Mouse (Mus musculus): ENCODE measurements around the gene Plin3. TPM values are rescaled to one million over a fixed set of nuclear protein-coding genes. Genes with fewer than 3 reads are reported as not detected.

Plin3 gene
- polyA plus RNA-seq, 1 experiment from 2014 or later: 18.3 TPM

MicroRNAs within 50 kb of the gene (microRNA counts, 519-probe panel; counts per million panel counts)
- microRNA mmu-miR-7b: 177 counts per million, percentile 53 among the panel's probes with 10 or more counts

Small RNA genes lying within 50 kb of the gene (microRNA-seq; reads per million reads assigned to microRNA genes)
- gene Mir7b: 1,522 reads per million, percentile 82 among the genes with 10 or more reads in this experiment

Other genes starting within 250 kb of the Plin3 start
- gene Ubxn6, start 217.8 kb downstream of the Plin3 start, polyA plus RNA-seq (2015; fragmentation: Nextera tagmentation; extraction: Ambion mirVana): 68.7 and 68.8 TPM in 2 replicates
- 163 and 169 TPM in 2 replicates for gene Hdgfl2, start 213.2 kb downstream of the Plin3 start, polyA plus RNA-seq (2015; fragmentation: Nextera tagmentation; extraction: Ambion mirVana)
- 0.06 and 0.08 TPM in 2 replicates for gene Plin4, start 183.1 kb downstream of the Plin3 start, polyA plus RNA-seq (2015; fragmentation: Nextera tagmentation; extraction: Ambion mirVana)
- gene Plin5, start 175.3 kb downstream of the Plin3 start, polyA plus RNA-seq (2015; fragmentation: Nextera tagmentation; extraction: Ambion mirVana): 0.27 and 0.52 TPM in 2 replicates
- not detected in 2 replicates for gene Lrg1, start 170.9 kb downstream of the Plin3 start, polyA plus RNA-seq (2015; fragmentation: Nextera tagmentation; extraction: Ambion mirVana)
- 4.2 and 4.3 TPM in 2 replicates for gene Sema6b, start 152.5 kb downstream of the Plin3 start, polyA plus RNA-seq (2015; fragmentation: Nextera tagmentation; extraction: Ambion mirVana)
- gene Tnfaip8l1, start 130.4 kb downstream of the Plin3 start, polyA plus RNA-seq (2015; fragmentation: Nextera tagmentation; extraction: Ambion mirVana): 8.0 and 8.4 TPM in 2 replicates
- 56.8 and 64.5 TPM in 2 replicates for gene Mydgf, start 109.0 kb downstream of the Plin3 start, polyA plus RNA-seq (2015; fragmentation: Nextera tagmentation; extraction: Ambion mirVana)
- gene Dpp9, start 74.0 kb downstream of the Plin3 start, polyA plus RNA-seq (2015; fragmentation: Nextera tagmentation; extraction: Ambion mirVana): 32.5 and 33.0 TPM in 2 replicates
- gene Fem1a, start 36.1 kb downstream of the Plin3 start, polyA plus RNA-seq (2015; fragmentation: Nextera tagmentation; extraction: Ambion mirVana): 16.5 and 19.3 TPM in 2 replicates
- gene Ticam1, start 16.1 kb downstream of the Plin3 start, polyA plus RNA-seq (2015; fragmentation: Nextera tagmentation; extraction: Ambion mirVana): 1.4 and 1.6 TPM in 2 replicates
- not detected in 2 replicates for gene Arrdc5, start 7.4 kb upstream of the Plin3 start, polyA plus RNA-seq (2015; fragmentation: Nextera tagmentation; extraction: Ambion mirVana)
- 119 and 138 TPM in 2 replicates for gene Uhrf1, start 10.4 kb upstream of the Plin3 start, polyA plus RNA-seq (2015; fragmentation: Nextera tagmentation; extraction: Ambion mirVana)
- 51.4 and 55.9 TPM in 2 replicates for gene Kdm4b, start 33.2 kb upstream of the Plin3 start, polyA plus RNA-seq (2015; fragmentation: Nextera tagmentation; extraction: Ambion mirVana)
- 276 and 292 TPM in 2 replicates for gene Ptprs, start 183.6 kb upstream of the Plin3 start, polyA plus RNA-seq (2015; fragmentation: Nextera tagmentation; extraction: Ambion mirVana)
- gene Znrf4, start 219.6 kb upstream of the Plin3 start, polyA plus RNA-seq (2015; fragmentation: Nextera tagmentation; extraction: Ambion mirVana): 0.14 TPM in 1 of 2 replicates, not detected in the other

Data from forebrain, embryonic 13.5 days (tissue).